Mouse (Mus musculus) kidney, embryonic 15.5 days (tissue): ENCODE data around the gene Hectd1. TPM values are rescaled to one million over a fixed set of nuclear protein-coding genes. Genes with fewer than 3 reads are reported as not detected.

Source experiments
- ATAC-seq: fragments of 200-750 bp; cut with Nextera tagmentation; replicated peaks from 2 replicates; pipeline ENCODE4 v1.8.0; 2017; ENCODE audit warnings: moderate TSS enrichment; ENCODE audit not compliant: low FRiP score
- H3K27ac ChIP-seq: fragments of 300-500 bp; sonication (generic); 2 replicates; pipeline ENCODE4 v1.5.1; 2015; ENCODE audit warnings: mild to moderate bottlenecking, inconsistent platforms
- H3K27me3 ChIP-seq: fragments of 300-500 bp; sonication (generic); 2 replicates; pipeline ENCODE4 v1.6.1; 2015; ENCODE audit warnings: inconsistent platforms
- H3K36me3 ChIP-seq: fragments of 300-500 bp; sonication (generic); 2 replicates; pipeline ENCODE4 v1.6.1; 2015; ENCODE audit warnings: inconsistent platforms
- H3K4me1 ChIP-seq: fragments of 300-500 bp; sonication (generic); 2 replicates; pipeline ENCODE4 v1.6.1; 2015; ENCODE audit warnings: inconsistent platforms
- H3K4me2 ChIP-seq: fragments of 300-500 bp; sonication (generic); 2 replicates; pipeline ENCODE4 v1.6.1; 2015; ENCODE audit warnings: moderate library complexity, mild to moderate bottlenecking, inconsistent platforms
- H3K4me3 ChIP-seq: fragments of 300-500 bp; sonication (generic); replicated peaks from 2 replicates; pipeline ENCODE4 v1.5.1; 2015; ENCODE audit warnings: mild to moderate bottlenecking, inconsistent platforms
- H3K9ac ChIP-seq: fragments of 300-500 bp; sonication (generic); 2 replicates; pipeline ENCODE4 v1.6.1; 2015; ENCODE audit warnings: mild to moderate bottlenecking, inconsistent platforms
- H3K9me3 ChIP-seq: fragments of 300-500 bp; sonication (generic); replicated peaks from 2 replicates; pipeline ENCODE4 v1.6.1; 2016; ENCODE audit warnings: inconsistent platforms
- WGBS: fragments of 180-500 bp; shearing (Covaris S2); methylation state at CpG from one replicate; pipeline ENCODE4 v1.1.7; 2015; ENCODE audit warnings: mixed read lengths; 5-methylcytosine and 5-hydroxymethylcytosine counted together
- polyA plus RNA-seq: library from polyadenylated mRNA; unstranded; fragments of >200 nt; fragmentation: Nextera tagmentation; extraction: Ambion mirVana; gene quantifications from 2 replicates; pipeline ENCODE4 v1.2.1, GENCODE M21; 2015

Hectd1 gene
- polyA plus RNA-seq, 1 experiment from 2014 or later, result 40.8 TPM

GRCm38 (mm10) chr12:51839856-51840255 lies 10.5 kb upstream of the Hectd1 start:
- WGBS, result 87% methylated on average over 1 of the region's 1 CpGs
- no peak overlapping the region for H3K4me2 ChIP-seq
- no peak overlapping the region for H3K27ac ChIP-seq

GRCm38 (mm10) chr12:51835219-51835618 lies 5.9 kb upstream of the Hectd1 start:
- Histone ChIP-seq H3K9ac (no peak overlapping the region), H3K4me3 (no peak overlapping the region), H3K4me2 (no peak overlapping the region), H3K36me3 (no peaks in the 10 kb centered on the region), H3K27me3 (no peaks in the 10 kb centered on the region), H3K9me3 (no peaks in the 10 kb centered on the region), H3K27ac (no peak overlapping the region), H3K4me1 (peaks cover 2% of the 10 kb centered on the region; the same call in 1 of the 2 replicates)
- 75% methylated on average over 3 of the region's 3 CpGs for WGBS
- ATAC-seq, result no peak

More at GRCm38 (mm10) chr12:51839856-51840255, 10.5 kb upstream of the Hectd1 start:
- Histone ChIP-seq H3K9me3 (no peaks in the 10 kb centered on the region), H3K36me3 (no peaks in the 10 kb centered on the region), H3K9ac (no peak overlapping the region), H3K4me3 (no peak overlapping the region), H3K27me3 (no peaks in the 10 kb centered on the region), H3K4me1 (peaks cover 10% of the 10 kb centered on the region)
- no peak for ATAC-seq

GRCm38 (mm10) chr12:51831931-51832330 lies 2.6 kb upstream of the Hectd1 start:
- Histone ChIP-seq H3K9me3 (no peaks in the 10 kb centered on the region), H3K4me1 (peaks cover 16% of the 10 kb centered on the region), H3K4me2 (no peak overlapping the region), H3K27me3 (no peaks in the 10 kb centered on the region), H3K36me3 (no peaks in the 10 kb centered on the region), H3K27ac (no peak overlapping the region), H3K4me3 (no peak overlapping the region), H3K9ac (no peak overlapping the region)
- WGBS, result 84% methylated on average over 13 of the region's 13 CpGs
- ATAC-seq, result no peak

GRCm38 (mm10) chr12:51831296-51831695 lies 2.0 kb upstream of the Hectd1 start:
- Histone ChIP-seq H3K9me3 (no peaks in the 10 kb centered on the region), H3K4me1 (peaks cover 16% of the 10 kb centered on the region), H3K4me3 (no peak overlapping the region), H3K36me3 (peaks cover 4% of the 10 kb centered on the region; the same call in 1 of the 2 replicates), H3K27me3 (no peaks in the 10 kb centered on the region), H3K9ac (no peak overlapping the region), H3K27ac (no peak overlapping the region), H3K4me2 (no peak overlapping the region)
- ATAC-seq, result no peak
- 94% methylated on average over 3 of the region's 3 CpGs for WGBS

- H3K4me1 ChIP-seq, result peaks cover 16% of the 10 kb centered on the region
- H3K4me3 ChIP-seq, result peak overlapping the region; percentile 69; the same call in 1 of the 2 replicates
- no peaks in the 10 kb centered on the region for H3K9me3 ChIP-seq
- H3K4me2 ChIP-seq, result peak overlapping the region; percentile 74
- no peak for ATAC-seq
- no peaks in the 10 kb centered on the region for H3K27me3 ChIP-seq
- 0 out of 2 replicates have a peak overlapping the region, but pooled peaks have one; percentile 90 for H3K9ac ChIP-seq
- no peak overlapping the region for H3K27ac ChIP-seq
- 91% methylated on average over 1 of the region's 1 CpGs for WGBS
- H3K36me3 ChIP-seq, result peaks cover 8% of the 10 kb centered on the region
Observed at GRCm38 (mm10) chr12:51830671-51831070, 1.3 kb upstream of the Hectd1 start.

- peak overlapping the region; percentile 100 for H3K27ac ChIP-seq
- no peaks in the 10 kb centered on the region for H3K27me3 ChIP-seq
- no peaks in the 10 kb centered on the region for H3K9me3 ChIP-seq
- H3K4me3 ChIP-seq, result peak overlapping the region; percentile 69
- peak overlapping the region; percentile 74 for H3K4me2 ChIP-seq
- H3K36me3 ChIP-seq, result peaks cover 12% of the 10 kb centered on the region
- 0% methylated on average over 12 of the region's 12 CpGs for WGBS
- peak overlapping the region; percentile 90 for H3K9ac ChIP-seq
- peaks cover 16% of the 10 kb centered on the region for H3K4me1 ChIP-seq
- peak; percentile 26 for ATAC-seq
Observed at GRCm38 (mm10) chr12:51830077-51830402, 704 bp upstream of the Hectd1 start.

GRCm38 (mm10) chr12:51828716-51829289 lies 533 bp downstream of the Hectd1 start:
- H3K4me3 ChIP-seq, result peak overlapping the region; percentile 69
- peak overlapping the region; percentile 74 for H3K4me2 ChIP-seq
- no peaks in the 10 kb centered on the region for H3K9me3 ChIP-seq
- peaks cover 23% of the 10 kb centered on the region for H3K36me3 ChIP-seq
- H3K4me1 ChIP-seq, result peaks cover 16% of the 10 kb centered on the region
- under 1% methylated on average over 60 of the region's 66 CpGs for WGBS
- peak overlapping the region; percentile 90 for H3K9ac ChIP-seq
- H3K27ac ChIP-seq, result peak overlapping the region; percentile 100
- ATAC-seq, result no peak; the same call in none of the 2 replicates
- no peaks in the 10 kb centered on the region for H3K27me3 ChIP-seq

GRCm38 (mm10) chr12:51827958-51828650 lies 1.2 kb downstream of the Hectd1 start:
- peak overlapping the region; percentile 74 for H3K4me2 ChIP-seq
- 12% methylated on average over 6 of the region's 6 CpGs for WGBS
- H3K36me3 ChIP-seq, result peaks cover 23% of the 10 kb centered on the region
- H3K27ac ChIP-seq, result peak overlapping the region; percentile 100
- H3K9ac ChIP-seq, result peak overlapping the region; percentile 90
- H3K9me3 ChIP-seq, result no peaks in the 10 kb centered on the region
- peak overlapping the region; percentile 69 for H3K4me3 ChIP-seq
- peaks cover 16% of the 10 kb centered on the region for H3K4me1 ChIP-seq
- ATAC-seq, result no peak
- H3K27me3 ChIP-seq, result no peaks in the 10 kb centered on the region

- 80% methylated on average over 2 of the region's 2 CpGs for WGBS
- Histone ChIP-seq H3K9ac (no peak overlapping the region), H3K4me2 (no peak overlapping the region), H3K4me1 (peaks cover 18% of the 10 kb centered on the region), H3K4me3 (no peak overlapping the region), H3K27me3 (no peaks in the 10 kb centered on the region), H3K36me3 (peaks cover 23% of the 10 kb centered on the region), H3K9me3 (no peaks in the 10 kb centered on the region), H3K27ac (no peak overlapping the region)
- ATAC-seq, result no peak
Observed at GRCm38 (mm10) chr12:51825338-51825737, 4.0 kb downstream of the Hectd1 start.

- ATAC-seq, result no peak
- peaks cover 15% of the 10 kb centered on the region for H3K4me1 ChIP-seq
- 90% methylated on average over 5 of the region's 5 CpGs for WGBS
- no peak overlapping the region for H3K4me2 ChIP-seq
- no peak overlapping the region for H3K4me3 ChIP-seq
- no peaks in the 10 kb centered on the region for H3K9me3 ChIP-seq
- no peaks in the 10 kb centered on the region for H3K27me3 ChIP-seq
- H3K9ac ChIP-seq, result no peak overlapping the region
- no peak overlapping the region for H3K27ac ChIP-seq
- peaks cover 23% of the 10 kb centered on the region for H3K36me3 ChIP-seq
Observed at GRCm38 (mm10) chr12:51823311-51823710, 6.0 kb downstream of the Hectd1 start.

GRCm38 (mm10) chr12:51822861-51823260 lies 6.5 kb downstream of the Hectd1 start:
- Histone ChIP-seq H3K27me3 (no peaks in the 10 kb centered on the region), H3K4me2 (no peak overlapping the region), H3K27ac (no peak overlapping the region), H3K4me1 (peaks cover 14% of the 10 kb centered on the region), H3K9me3 (no peaks in the 10 kb centered on the region), H3K36me3 (peaks cover 23% of the 10 kb centered on the region), H3K4me3 (no peak overlapping the region), H3K9ac (no peak overlapping the region)
- no peak for ATAC-seq
- WGBS, result 77% methylated on average over 2 of the region's 2 CpGs

GRCm38 (mm10) chr12:51822236-51822635 lies 7.1 kb downstream of the Hectd1 start:
- Histone ChIP-seq H3K4me2 (no peak overlapping the region), H3K27ac (no peak overlapping the region), H3K27me3 (no peaks in the 10 kb centered on the region), H3K4me1 (peaks cover 8% of the 10 kb centered on the region), H3K9me3 (no peaks in the 10 kb centered on the region), H3K36me3 (peaks cover 27% of the 10 kb centered on the region), H3K9ac (no peak overlapping the region), H3K4me3 (no peak overlapping the region)
- WGBS, result 83% methylated on average over 3 of the region's 3 CpGs
- no peak for ATAC-seq
